Mouse (Mus musculus) liver, adult 2 months (tissue): ENCODE results near the gene Kif13a. TPM values are rescaled to one million over a fixed set of nuclear protein-coding genes. Genes with fewer than 3 reads are reported as not detected.

Source experiments
- DNase-seq: peaks from one replicate; pipeline ENCODE4 v3.0.0-alpha.2; 2011; ENCODE audit warnings: low read depth, low spot score; ENCODE audit errors: extremely low read depth
- H3K27ac ChIP-seq: fragments of 200-500 bp; replicated peaks from 2 replicates; pipeline ENCODE4 v1.5.1; 2012; ENCODE audit warnings: low read depth, mild to moderate bottlenecking, control low read depth, inconsistent platforms, low read length; ENCODE audit not compliant: insufficient read depth
- H3K27me3 ChIP-seq: fragments of 200-500 bp; 2 replicates; pipeline ENCODE4 v1.6.1; 2012; ENCODE audit warnings: mild to moderate bottlenecking, moderate library complexity, low read length, inconsistent platforms; ENCODE audit not compliant: control insufficient read depth, insufficient read depth
- H3K36me3 ChIP-seq: fragments of 200-500 bp; 2 replicates; pipeline ENCODE4 v1.6.1; 2012; ENCODE audit warnings: low read length, inconsistent platforms; ENCODE audit not compliant: control insufficient read depth, insufficient read depth
- H3K4me1 ChIP-seq: fragments of 200-500 bp; 2 replicates; pipeline ENCODE4 v1.6.1; 2011; ENCODE audit warnings: low read length; ENCODE audit not compliant: control insufficient read depth, insufficient read depth
- H3K4me3 ChIP-seq: fragments of 200-500 bp; 2 replicates; pipeline ENCODE4 v1.5.1; 2011; ENCODE audit warnings: low read depth, mild to moderate bottlenecking, control low read depth, low read length, moderate library complexity; ENCODE audit not compliant: insufficient read depth
- H3K79me2 ChIP-seq: fragments of 200-500 bp; 2 replicates; pipeline ENCODE4 v1.6.1; 2012; ENCODE audit warnings: inconsistent platforms, mild to moderate bottlenecking, low read length, moderate library complexity; ENCODE audit not compliant: control insufficient read depth, insufficient read depth
- H3K9ac ChIP-seq: fragments of 200-500 bp; 2 replicates; pipeline ENCODE4 v1.6.1; 2012; ENCODE audit warnings: low read depth, mild to moderate bottlenecking, control low read depth, inconsistent platforms, low read length
- CTCF ChIP-seq: fragments of 200-500 bp; IDR thresholded peaks from 2 replicates; pipeline ENCODE4 v1.5.1; 2011; ENCODE audit warnings: low read depth, low read length, control low read depth
- POLR2A ChIP-seq: fragments of 200-500 bp; IDR thresholded peaks from 2 replicates; pipeline ENCODE4 v1.6.1; 2011; ENCODE audit warnings: low read length, control low read depth; ENCODE audit not compliant: insufficient read depth; ENCODE audit errors: extremely low read depth
- WGBS: fragments of 180-500 bp; shearing (Covaris S2); methylation state at CpG from one replicate; pipeline ENCODE4 v1.1.7; 2018; 5-methylcytosine and 5-hydroxymethylcytosine counted together
- polyA plus RNA-seq: library from polyadenylated mRNA; depleted of rRNA; stranded (reverse); fragments of >200 nt; gene quantifications from 2 replicates; pipeline ENCODE4 v1.2.3, GENCODE M21; 2012
- total RNA-seq: library from RNA; depleted of rRNA; stranded (reverse); fragments of >200 nt; gene quantifications from 2 replicates; pipeline ENCODE4 v1.2.3, GENCODE M21; 2014

Gene Kif13a
- total and polyA plus RNA-seq, 2 experiments = 6.6 to 11.1 TPM

GRCm38 (mm10) chr13:46798156-46798555, 131.5 kb downstream of the Kif13a start:
- H3K4me3 ChIP-seq = no peak overlapping the region
- TF ChIP-seq CTCF = peak; percentile 73
- no peak for TF ChIP-seq POLR2A
- H3K36me3 ChIP-seq = peaks cover 10% of the 10 kb centered on the region
- 39% methylated on average over 4 of the region's 4 CpGs for WGBS
- no peaks in the 10 kb centered on the region for H3K79me2 ChIP-seq
- H3K9ac ChIP-seq = no peak overlapping the region
- H3K27ac ChIP-seq = no peak overlapping the region
- DNase-seq = peak; percentile 14
- H3K27me3 ChIP-seq = no peaks in the 10 kb centered on the region
- no peaks in the 10 kb centered on the region for H3K4me1 ChIP-seq

- no peak for DNase-seq
- Histone ChIP-seq H3K4me3 (no peak overlapping the region), H3K9ac (no peak overlapping the region), H3K27me3 (no peaks in the 10 kb centered on the region), H3K4me1 (no peaks in the 10 kb centered on the region), H3K79me2 (no peaks in the 10 kb centered on the region), H3K27ac (no peak overlapping the region), H3K36me3 (peaks cover 16% of the 10 kb centered on the region)
- no peak for TF ChIP-seq CTCF
- TF ChIP-seq POLR2A = no peak
- WGBS = 100% methylated on average over 1 of the region's 1 CpGs
Measured at GRCm38 (mm10) chr13:46796381-46796780, 133.3 kb downstream of the Kif13a start.

GRCm38 (mm10) chr13:46793824-46794223, 135.8 kb downstream of the Kif13a start:
- no peak for TF ChIP-seq POLR2A
- TF ChIP-seq CTCF = 0 out of 2 replicates have a peak, but pooled peaks have one; percentile 10
- DNase-seq = no peak
- 94% methylated on average over 13 of the region's 13 CpGs for WGBS
- Histone ChIP-seq H3K4me3 (no peak overlapping the region), H3K4me1 (no peaks in the 10 kb centered on the region), H3K27ac (no peak overlapping the region), H3K9ac (no peak overlapping the region), H3K36me3 (peaks cover 19% of the 10 kb centered on the region), H3K79me2 (no peaks in the 10 kb centered on the region), H3K27me3 (no peaks in the 10 kb centered on the region)

GRCm38 (mm10) chr13:46788452-46788851, 141.2 kb downstream of the Kif13a start:
- no peak for DNase-seq
- WGBS = 81% methylated on average over 8 of the region's 8 CpGs
- no peaks in the 10 kb centered on the region for H3K79me2 ChIP-seq
- no peaks in the 10 kb centered on the region for H3K4me1 ChIP-seq
- TF ChIP-seq CTCF = no peak
- no peak for TF ChIP-seq POLR2A
- no peak overlapping the region for H3K27ac ChIP-seq
- no peak overlapping the region for H3K9ac ChIP-seq
- peaks cover 20% of the 10 kb centered on the region for H3K36me3 ChIP-seq
- no peak overlapping the region for H3K4me3 ChIP-seq
- H3K27me3 ChIP-seq = no peaks in the 10 kb centered on the region

GRCm38 (mm10) chr13:46786836-46787235, 142.8 kb downstream of the Kif13a start:
- Histone ChIP-seq H3K79me2 (no peaks in the 10 kb centered on the region), H3K4me1 (no peaks in the 10 kb centered on the region), H3K36me3 (peaks cover 12% of the 10 kb centered on the region; the same call in 1 of the 2 replicates), H3K27ac (no peak overlapping the region), H3K27me3 (no peaks in the 10 kb centered on the region), H3K4me3 (no peak overlapping the region), H3K9ac (no peak overlapping the region)
- no peak for TF ChIP-seq CTCF
- TF ChIP-seq POLR2A = no peak
- WGBS = 98% methylated on average over 2 of the region's 2 CpGs
- no peak for DNase-seq

GRCm38 (mm10) chr13:46786064-46786561, 143.6 kb downstream of the Kif13a start:
- Histone ChIP-seq H3K27me3 (no peaks in the 10 kb centered on the region), H3K9ac (no peak overlapping the region), H3K27ac (no peak overlapping the region), H3K79me2 (no peaks in the 10 kb centered on the region), H3K4me1 (no peaks in the 10 kb centered on the region), H3K36me3 (peaks cover 11% of the 10 kb centered on the region; the same call in 1 of the 2 replicates), H3K4me3 (no peak overlapping the region)
- 94% methylated on average over 10 of the region's 10 CpGs for WGBS
- no peak for TF ChIP-seq CTCF
- TF ChIP-seq POLR2A = no peak
- no peak for DNase-seq
